Mouse (Mus musculus): ENCODE data around the gene Fkbp2. TPM values are rescaled to one million over a fixed set of nuclear protein-coding genes. Genes with fewer than 3 reads are reported as not detected.

The Fkbp2 gene
- polyA plus RNA-seq, 1 experiment from 2014 or later: 106 TPM

GRCm38 (mm10) chr19:6987061-6987903, 7.0 kb upstream of the Fkbp2 start, which contains the start of gene Vegfb:
Vegfb (minus strand) TSS chr19:6987651.
- WGBS: under 1% methylated on average over 85 of the region's 85 CpGs
- H3K4me1 ChIP-seq: peaks cover 62% of the 10 kb centered on the region

GRCm38 (mm10) chr19:6985951-6986708, 5.8 kb upstream of the Fkbp2 start:
- Histone ChIP-seq H3K4me3 (peak overlapping the region; percentile 95), H3K4me1 (peaks cover 57% of the 10 kb centered on the region)
- 84% methylated on average over 10 of the region's 10 CpGs for WGBS

More at GRCm38 (mm10) chr19:6987061-6987903, 7.0 kb upstream of the Fkbp2 start, which contains the start of gene Vegfb:
- H3K9me3 ChIP-seq: no peaks in the 10 kb centered on the region
- H3K27me3 ChIP-seq (ENCODE audit: poor library complexity, severe bottlenecking): 0 out of 2 replicates have a peak, but pooled peaks cover 3% of the 10 kb centered on the region
- H3K27ac ChIP-seq: peak within 1 kb of the TSS; percentile 97
- peak within 1 kb of the TSS; percentile 95 for H3K4me3 ChIP-seq
- peaks cover 36% of the 10 kb centered on the region for H3K36me3 ChIP-seq (replicated peaks)
- DNase-seq (ENCODE audit: extremely low spot score, low spot score): peak; percentile 60

GRCm38 (mm10) chr19:6985300-6985699, 5.0 kb upstream of the Fkbp2 start:
- Histone ChIP-seq H3K9me3 (no peaks in the 10 kb centered on the region), H3K27me3 (ENCODE audit: poor library complexity, severe bottlenecking) (0 out of 2 replicates have a peak, but pooled peaks cover 3% of the 10 kb centered on the region), H3K27ac (0 out of 2 replicates have a peak overlapping the region, but pooled peaks have one; percentile 37), H3K4me3 (peak overlapping the region; percentile 95; the same call in 1 of the 2 replicates), H3K4me1 (peaks cover 64% of the 10 kb centered on the region), H3K36me3 (replicated peaks) (peaks cover 43% of the 10 kb centered on the region)
- 86% methylated on average over 19 of the region's 19 CpGs for WGBS
- no peak for DNase-seq (ENCODE audit: extremely low spot score, low spot score)

More at GRCm38 (mm10) chr19:6985951-6986708, 5.8 kb upstream of the Fkbp2 start:
- H3K9me3 ChIP-seq: no peaks in the 10 kb centered on the region
- no peak overlapping the region for H3K27ac ChIP-seq
- no peak for DNase-seq (ENCODE audit: extremely low spot score, low spot score)
- peaks cover 43% of the 10 kb centered on the region for H3K36me3 ChIP-seq (replicated peaks)
- H3K27me3 ChIP-seq (ENCODE audit: poor library complexity, severe bottlenecking): 0 out of 2 replicates have a peak, but pooled peaks cover 3% of the 10 kb centered on the region

- 0 out of 2 replicates have a peak, but pooled peaks cover 3% of the 10 kb centered on the region for H3K27me3 ChIP-seq (ENCODE audit: poor library complexity, severe bottlenecking)
- 52% methylated on average over 5 of the region's 5 CpGs for WGBS
- H3K4me3 ChIP-seq: peak overlapping the region; percentile 18; the same call in 1 of the 2 replicates
- H3K36me3 ChIP-seq (replicated peaks): peaks cover 43% of the 10 kb centered on the region
- H3K27ac ChIP-seq: 0 out of 2 replicates have a peak overlapping the region, but pooled peaks have one; percentile 8
- DNase-seq (ENCODE audit: extremely low spot score, low spot score): no peak
- peaks cover 78% of the 10 kb centered on the region for H3K4me1 ChIP-seq
- H3K9me3 ChIP-seq: no peaks in the 10 kb centered on the region
Observed at GRCm38 (mm10) chr19:6983621-6984020, 3.3 kb upstream of the Fkbp2 start.

GRCm38 (mm10) chr19:6981465-6981864, 1.2 kb upstream of the Fkbp2 start:
- H3K27me3 ChIP-seq (ENCODE audit: poor library complexity, severe bottlenecking): 0 out of 2 replicates have a peak, but pooled peaks cover 3% of the 10 kb centered on the region
- no peak for DNase-seq (ENCODE audit: extremely low spot score, low spot score)
- peaks cover 64% of the 10 kb centered on the region for H3K36me3 ChIP-seq (replicated peaks)
- H3K4me1 ChIP-seq: peaks cover 79% of the 10 kb centered on the region
- H3K4me3 ChIP-seq: peak overlapping the region; percentile 86
- WGBS: 92% methylated on average over 4 of the region's 4 CpGs
- H3K27ac ChIP-seq: no peak overlapping the region
- no peaks in the 10 kb centered on the region for H3K9me3 ChIP-seq

GRCm38 (mm10) chr19:6979486-6980380, 568 bp downstream of the Fkbp2 start:
- Histone ChIP-seq H3K36me3 (replicated peaks) (peaks cover 58% of the 10 kb centered on the region), H3K4me1 (peaks cover 72% of the 10 kb centered on the region), H3K9me3 (no peaks in the 10 kb centered on the region), H3K27ac (peak overlapping the region; percentile 99), H3K27me3 (ENCODE audit: poor library complexity, severe bottlenecking) (no peaks in the 10 kb centered on the region), H3K4me3 (peak overlapping the region; percentile 86)
- under 1% methylated on average over 59 of the region's 59 CpGs for WGBS
- DNase-seq (ENCODE audit: extremely low spot score, low spot score): peak; percentile 100

- H3K27ac ChIP-seq: peak overlapping the region; percentile 99
- WGBS: 15% methylated on average over 11 of the region's 11 CpGs
- peak overlapping the region; percentile 86 for H3K4me3 ChIP-seq
- H3K36me3 ChIP-seq (replicated peaks): peaks cover 53% of the 10 kb centered on the region
- no peaks in the 10 kb centered on the region for H3K27me3 ChIP-seq (ENCODE audit: poor library complexity, severe bottlenecking)
- H3K4me1 ChIP-seq: peaks cover 73% of the 10 kb centered on the region
- H3K9me3 ChIP-seq: no peaks in the 10 kb centered on the region
- no peak for DNase-seq (ENCODE audit: extremely low spot score, low spot score)
Observed at GRCm38 (mm10) chr19:6979001-6979479, 1.3 kb downstream of the Fkbp2 start.

- H3K4me1 ChIP-seq: peaks cover 73% of the 10 kb centered on the region
- H3K4me3 ChIP-seq: peak overlapping the region; percentile 86
- no peaks in the 10 kb centered on the region for H3K27me3 ChIP-seq (ENCODE audit: poor library complexity, severe bottlenecking)
- peaks cover 49% of the 10 kb centered on the region for H3K36me3 ChIP-seq (replicated peaks)
- DNase-seq (ENCODE audit: extremely low spot score, low spot score): no peak
- H3K9me3 ChIP-seq: no peaks in the 10 kb centered on the region
- WGBS: 73% methylated on average over 3 of the region's 3 CpGs
- peak overlapping the region; percentile 99 for H3K27ac ChIP-seq
Observed at GRCm38 (mm10) chr19:6978639-6978974, 1.7 kb downstream of the Fkbp2 start.

GRCm38 (mm10) chr19:6977759-6978638, 2.3 kb downstream of the Fkbp2 start:
- Histone ChIP-seq H3K27ac (peak overlapping the region; percentile 99; the same call in 1 of the 2 replicates), H3K9me3 (no peaks in the 10 kb centered on the region), H3K27me3 (ENCODE audit: poor library complexity, severe bottlenecking) (no peaks in the 10 kb centered on the region), H3K4me3 (peak overlapping the region; percentile 86), H3K4me1 (peaks cover 73% of the 10 kb centered on the region), H3K36me3 (replicated peaks) (peaks cover 44% of the 10 kb centered on the region)
- 89% methylated on average over 13 of the region's 13 CpGs for WGBS
- DNase-seq (ENCODE audit: extremely low spot score, low spot score): peak; percentile 21

GRCm38 (mm10) chr19:6975537-6976521, 4.5 kb downstream of the Fkbp2 start, which contains the start of gene Plcb3:
Plcb3 (minus strand) TSS chr19:6976470.
- Histone ChIP-seq H3K27me3 (ENCODE audit: poor library complexity, severe bottlenecking) (peaks cover 20% of the 10 kb centered on the region), H3K4me1 (peaks cover 80% of the 10 kb centered on the region), H3K36me3 (replicated peaks) (peaks cover 30% of the 10 kb centered on the region), H3K9me3 (no peaks in the 10 kb centered on the region), H3K4me3 (peak within 1 kb of the TSS; percentile 86), H3K27ac (peak within 1 kb of the TSS; percentile 95)
- peak; percentile 64 for DNase-seq (ENCODE audit: extremely low spot score, low spot score)
- under 1% methylated on average over 16 of the region's 16 CpGs for WGBS
